Mouse (Mus musculus) G1E (cell line): Measurements from ENCODE around the gene Shroom1.

Experiments used
- CTCF ChIP-seq: IDR thresholded peaks from 2 replicates; pipeline ENCODE4 v1.5.1; 2012; ENCODE audit warnings: low read depth, low read length, inconsistent platforms, mixed read lengths
- GATA1 ChIP-seq: IDR thresholded peaks from 2 replicates; pipeline ENCODE4 v1.6.1; 2012; ENCODE audit warnings: borderline replicate concordance, low read length, inconsistent platforms, mixed read lengths
- POLR2AphosphoS5 ChIP-seq: IDR thresholded peaks from 2 replicates; pipeline ENCODE4 v1.6.1; 2012; ENCODE audit warnings: low read depth, low read length, inconsistent platforms; ENCODE audit not compliant: insufficient replicate concordance
- TAL1 ChIP-seq: conservative IDR thresholded peaks from 2 replicates; pipeline ENCODE4 v1.6.1; 2012; ENCODE audit warnings: low read depth, low read length, inconsistent platforms, mixed read lengths

GRCm38 (mm10) chr11:53430300-53430669, 26.7 kb upstream of the Shroom1 start:
- TF ChIP-seq CTCF (no peak), TAL1 (no peak), GATA1 (no peak), POLR2AphosphoS5 (no peak)
